Mouse (Mus musculus): ENCODE measurements around the gene Aifm2. TPM values are rescaled to one million over a fixed set of nuclear protein-coding genes. Genes with fewer than 3 reads are reported as not detected.
A peak's percentile ranks its signal among the peaks of the same experiment; 100 is the strongest.

Aifm2 gene
- polyA plus RNA-seq, 1 experiment from 2014 or later = 10.8 TPM

DNA sequence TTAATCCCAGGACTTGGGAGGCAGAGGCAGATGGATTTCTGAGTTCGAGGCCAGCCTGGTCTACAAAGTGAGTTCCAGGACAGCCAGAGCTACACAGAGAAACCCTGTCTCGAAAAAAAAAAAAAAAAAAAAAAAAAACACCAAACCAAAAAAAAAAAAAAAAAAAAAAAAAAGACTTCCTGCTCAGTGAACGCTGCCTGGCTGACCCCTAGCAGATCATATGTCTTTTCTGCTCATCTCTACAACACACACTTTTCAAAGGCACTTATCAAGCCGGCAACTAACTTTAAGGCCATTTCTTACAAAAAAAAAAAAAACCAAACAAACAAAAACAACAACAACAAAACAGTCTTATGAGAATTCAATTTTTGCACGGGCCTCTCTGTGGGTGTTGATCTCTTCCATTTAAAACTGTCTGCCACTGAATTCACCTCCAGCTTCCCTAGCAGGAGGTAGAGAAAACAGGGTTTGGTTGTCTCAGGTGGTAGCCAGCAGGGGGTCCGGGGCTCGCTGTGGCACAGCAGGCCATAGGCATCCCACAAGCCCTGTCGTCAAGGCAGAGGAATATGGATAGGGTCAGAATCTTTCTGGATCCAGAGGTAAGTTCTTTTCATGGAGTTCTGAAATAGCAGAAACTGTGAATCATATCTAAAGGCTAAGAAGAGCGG, 66.5 kb downstream of the Aifm2 start:
- Histone ChIP-seq H3K4me2 (replicated peaks) (peak overlapping the region; percentile 58), H3K9me3 (replicated peaks) (no peaks in the 10 kb centered on the region), H3K27me3 (no peaks in the 10 kb centered on the region), H3K4me1 (peaks cover 20% of the 10 kb centered on the region), H3K9ac (0 out of 2 replicates have a peak overlapping the region, but pooled peaks have one; percentile 92), H3K4me3 (replicated peaks) (peak overlapping the region; percentile 86), H3K36me3 (no peaks in the 10 kb centered on the region), H3K27ac (replicated peaks) (peak overlapping the region; percentile 95)
- ATAC-seq (ENCODE audit: insufficient number of reproducible peaks, low FRiP score, low TSS enrichment, low read depth) = no peak
- WGBS = 17% methylated on average over 9 of the region's 9 CpGs

DNA sequence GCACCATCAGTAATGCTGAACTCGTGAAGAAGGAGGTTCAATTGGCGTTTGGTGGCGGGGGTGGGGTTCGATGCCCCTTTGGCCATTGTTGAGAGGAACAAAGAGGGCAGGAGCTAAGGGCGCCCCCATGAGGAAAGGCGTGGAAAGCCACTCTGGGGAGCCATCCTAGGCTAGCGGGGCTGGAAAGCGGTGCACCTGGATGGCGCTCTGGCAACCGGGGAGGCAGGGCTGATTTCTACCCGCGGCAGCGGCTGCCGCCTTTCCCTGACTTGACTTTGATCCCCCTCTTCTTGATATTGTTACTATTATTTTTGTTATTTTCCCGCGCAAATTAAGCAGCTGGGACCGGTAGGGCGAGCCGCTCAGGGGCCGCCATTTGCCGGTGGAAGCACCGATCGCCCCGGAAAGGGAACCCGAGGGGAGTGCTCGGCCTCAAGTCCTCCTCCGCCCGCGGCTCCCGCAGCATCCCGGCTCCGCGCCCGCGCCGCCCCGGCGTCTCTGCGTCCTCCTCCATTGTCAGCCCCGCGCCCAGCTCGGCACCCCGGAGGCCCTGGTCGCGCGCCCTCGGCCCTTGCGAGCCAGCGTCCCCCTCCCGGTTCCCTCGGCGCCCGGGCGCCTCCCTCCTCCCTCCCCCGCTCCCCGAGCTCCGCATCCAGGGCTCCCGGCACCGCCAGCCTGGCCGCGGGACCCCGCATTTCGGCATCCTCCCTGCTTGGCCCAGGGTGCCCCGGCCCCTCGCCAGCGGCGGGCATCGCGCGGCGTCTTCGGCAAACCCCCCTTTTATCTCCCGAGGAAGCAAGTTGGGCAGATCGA, 67.9 kb downstream of the Aifm2 start:
- peak; percentile 51 for ATAC-seq (ENCODE audit: insufficient number of reproducible peaks, low FRiP score, low TSS enrichment, low read depth)
- Histone ChIP-seq H3K4me2 (replicated peaks) (peak overlapping the region; percentile 58), H3K9me3 (replicated peaks) (no peaks in the 10 kb centered on the region), H3K4me1 (peaks cover 20% of the 10 kb centered on the region), H3K27me3 (no peaks in the 10 kb centered on the region), H3K9ac (peak overlapping the region; percentile 92), H3K4me3 (replicated peaks) (peak overlapping the region; percentile 86), H3K36me3 (no peaks in the 10 kb centered on the region), H3K27ac (replicated peaks) (peak overlapping the region; percentile 95)
- under 1% methylated on average over 73 of the region's 74 CpGs for WGBS

DNA sequence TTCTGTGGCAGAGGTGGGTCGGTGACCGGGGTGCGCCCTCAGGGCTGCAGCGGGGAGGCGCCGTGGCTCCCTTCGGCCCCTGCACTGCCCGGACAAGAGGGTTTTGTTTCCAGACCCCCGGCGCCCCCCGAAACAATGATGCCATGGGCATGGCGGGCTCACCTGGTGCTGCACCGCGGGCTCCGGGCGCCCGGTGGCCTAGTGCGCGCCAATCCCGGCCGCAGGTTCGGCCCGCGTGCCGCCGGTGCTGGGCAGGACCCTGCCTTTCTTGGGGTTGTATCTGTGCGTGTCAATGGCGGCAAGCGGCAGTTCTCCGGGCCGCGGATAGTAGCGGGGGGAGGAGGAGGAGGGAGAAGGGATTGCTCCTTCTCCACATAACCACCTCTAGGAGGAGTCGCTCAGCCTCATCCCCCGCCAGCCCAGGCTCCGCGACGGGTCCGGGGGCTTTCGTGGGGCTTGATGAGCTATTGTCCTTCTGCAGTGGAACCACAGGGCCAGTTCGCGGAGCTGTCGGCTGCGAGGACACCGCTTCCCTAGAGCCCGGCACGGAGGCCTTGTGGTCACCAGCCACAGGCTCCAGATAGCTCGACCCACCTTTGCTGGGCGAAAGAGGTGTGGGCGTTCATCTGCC, 68.7 kb downstream of the Aifm2 start, which contains the start of gene H2afy2:
TSS of gene H2afy2 (minus strand) at position 527 of the 631 bp plus-strand sequence.
- ATAC-seq (ENCODE audit: insufficient number of reproducible peaks, low FRiP score, low TSS enrichment, low read depth) = peak; percentile 84
- WGBS = under 1% methylated on average over 50 of the region's 50 CpGs
- no peaks in the 10 kb centered on the region for H3K36me3 ChIP-seq

DNA sequence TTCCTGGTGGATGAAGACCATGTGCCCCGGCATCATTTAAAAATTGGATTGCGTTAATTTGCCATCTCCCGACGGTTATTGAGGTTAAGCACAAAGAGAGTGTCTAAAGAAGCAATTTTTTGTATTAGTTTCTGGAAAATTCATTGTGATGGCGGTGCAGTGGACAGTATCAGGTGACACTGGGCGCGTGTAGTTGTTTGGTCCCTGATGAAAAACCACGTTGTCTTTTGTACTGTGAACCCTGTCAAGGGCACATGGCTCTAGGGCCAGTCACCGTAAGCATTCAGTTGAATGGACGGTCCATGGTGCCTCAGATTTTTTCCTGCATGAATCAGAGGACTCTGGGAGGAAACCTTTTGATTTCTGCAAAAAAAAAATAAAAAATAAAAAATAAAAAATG, 69.4 kb downstream of the Aifm2 start:
- Histone ChIP-seq H3K27me3 (no peaks in the 10 kb centered on the region), H3K27ac (replicated peaks) (peak overlapping the region; percentile 95), H3K4me2 (replicated peaks) (peak overlapping the region; percentile 58), H3K9me3 (replicated peaks) (no peaks in the 10 kb centered on the region), H3K9ac (peak overlapping the region; percentile 92; the same call in 1 of the 2 replicates), H3K36me3 (no peaks in the 10 kb centered on the region), H3K4me1 (peaks cover 20% of the 10 kb centered on the region), H3K4me3 (replicated peaks) (peak overlapping the region; percentile 86)
- ATAC-seq (ENCODE audit: insufficient number of reproducible peaks, low FRiP score, low TSS enrichment, low read depth) = no peak
- WGBS = 13% methylated on average over 10 of the region's 10 CpGs

More for the DNA sequence above, 68.7 kb downstream of the Aifm2 start, which contains the start of gene H2afy2:
- Histone ChIP-seq H3K27me3 (no peaks in the 10 kb centered on the region), H3K9ac (peak within 1 kb of the TSS; percentile 92), H3K9me3 (replicated peaks) (no peaks in the 10 kb centered on the region), H3K4me3 (replicated peaks) (peak within 1 kb of the TSS; percentile 86), H3K4me2 (replicated peaks) (peak within 1 kb of the TSS; percentile 58), H3K27ac (replicated peaks) (peak within 1 kb of the TSS; percentile 95), H3K4me1 (peaks cover 20% of the 10 kb centered on the region)

DNA sequence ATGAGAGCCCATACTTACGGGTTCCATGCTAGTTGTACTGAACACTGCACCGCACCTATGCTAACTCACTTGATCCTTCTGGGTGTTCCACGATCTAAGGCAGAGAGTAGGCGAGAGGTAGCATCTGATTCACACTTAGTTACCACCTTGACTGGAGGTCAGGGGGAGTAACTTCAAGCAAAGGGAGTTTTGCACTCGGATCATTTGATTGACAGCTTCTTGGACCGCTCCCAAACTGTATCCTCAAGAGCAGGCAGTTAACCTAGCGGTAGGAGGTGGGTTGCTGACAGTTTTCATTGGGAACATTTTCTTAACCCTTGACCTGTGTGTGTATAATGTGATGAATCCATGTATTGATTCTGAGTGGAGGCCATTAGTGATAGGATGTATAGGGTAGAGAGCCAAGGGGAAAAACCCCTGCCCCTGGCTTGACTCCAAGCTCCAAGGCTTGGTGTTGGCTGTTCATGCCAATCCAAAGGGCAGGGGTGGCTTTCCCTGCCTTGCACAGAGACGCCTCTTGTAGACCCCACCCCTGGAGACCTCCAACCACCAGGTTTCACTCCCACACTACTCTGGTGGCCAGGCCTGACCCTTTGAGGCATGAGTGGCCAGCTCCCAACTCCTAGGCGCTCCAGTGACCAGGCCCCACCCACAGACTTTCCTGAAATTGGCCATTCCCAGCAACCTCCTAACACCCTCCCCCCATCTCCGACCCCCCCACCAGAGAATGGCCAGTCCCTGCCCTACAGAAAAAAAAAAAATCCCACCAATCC, 72.7 kb downstream of the Aifm2 start:
- no peak overlapping the region for H3K27ac ChIP-seq (replicated peaks)
- no peaks in the 10 kb centered on the region for H3K9me3 ChIP-seq (replicated peaks)
- 80% methylated on average over 10 of the region's 10 CpGs for WGBS
- H3K4me1 ChIP-seq = peaks cover 8% of the 10 kb centered on the region
- no peak overlapping the region for H3K4me2 ChIP-seq (replicated peaks)
- H3K27me3 ChIP-seq = no peaks in the 10 kb centered on the region
- no peak overlapping the region for H3K9ac ChIP-seq
- H3K36me3 ChIP-seq = no peaks in the 10 kb centered on the region
- H3K4me3 ChIP-seq (replicated peaks) = no peak overlapping the region
- no peak for ATAC-seq (ENCODE audit: insufficient number of reproducible peaks, low FRiP score, low TSS enrichment, low read depth)

DNA sequence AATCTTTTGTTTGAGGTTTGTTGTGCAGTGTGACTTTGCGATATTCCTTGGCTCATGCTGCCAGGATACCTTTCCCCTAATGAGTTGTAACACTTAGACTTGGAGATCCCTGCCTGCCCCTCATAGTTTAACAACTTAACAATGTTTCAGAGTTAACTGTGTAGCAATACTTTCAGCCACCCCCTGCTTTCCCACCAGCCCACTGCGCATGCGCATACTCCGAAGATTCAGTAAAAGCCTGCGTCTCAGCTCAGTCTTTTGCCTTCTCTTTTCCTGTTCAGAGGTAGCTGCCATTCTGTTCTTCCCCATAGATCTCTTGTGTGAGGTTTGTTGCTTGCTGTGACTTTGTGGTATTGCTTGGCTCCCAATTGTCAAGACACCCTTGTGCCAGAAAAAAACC, 73.4 kb downstream of the Aifm2 start:
- H3K4me3 ChIP-seq (replicated peaks) = no peak overlapping the region
- no peak overlapping the region for H3K4me2 ChIP-seq (replicated peaks)
- H3K4me1 ChIP-seq = peaks cover 8% of the 10 kb centered on the region; the same call in 1 of the 2 replicates
- no peak overlapping the region for H3K9ac ChIP-seq
- no peaks in the 10 kb centered on the region for H3K36me3 ChIP-seq
- 97% methylated on average over 5 of the region's 5 CpGs for WGBS
- no peaks in the 10 kb centered on the region for H3K27me3 ChIP-seq
- no peak overlapping the region for H3K27ac ChIP-seq (replicated peaks)
- no peak for ATAC-seq (ENCODE audit: insufficient number of reproducible peaks, low FRiP score, low TSS enrichment, low read depth)
- H3K9me3 ChIP-seq (replicated peaks) = no peaks in the 10 kb centered on the region

Small RNAs within 50 kb of the gene (microRNA-seq; reads per million reads assigned to microRNA genes)
- gene Mir5108 (ENCODE audit: borderline number of aligned reads) = not detected

Other genes starting within 250 kb of the Aifm2 start
- 10.0 and 10.5 TPM in 2 replicates for gene Lrrc20, start 239.5 kb upstream of the Aifm2 start, polyA plus RNA-seq (2015; fragmentation: Nextera tagmentation; extraction: Ambion mirVana)
- gene Npffr1, start 119.8 kb upstream of the Aifm2 start, polyA plus RNA-seq (2015; fragmentation: Nextera tagmentation; extraction: Ambion mirVana) = 0.12 TPM in 1 of 2 replicates, not detected in the other
- 155 and 167 TPM in 2 replicates for gene Ppa1, start 66.7 kb upstream of the Aifm2 start, polyA plus RNA-seq (2015; fragmentation: Nextera tagmentation; extraction: Ambion mirVana)
- 284 and 297 TPM in 2 replicates for gene Sar1a, start 35.0 kb upstream of the Aifm2 start, polyA plus RNA-seq (2015; fragmentation: Nextera tagmentation; extraction: Ambion mirVana)
- gene Tysnd1, start 19.7 kb upstream of the Aifm2 start, polyA plus RNA-seq (2015; fragmentation: Nextera tagmentation; extraction: Ambion mirVana) = 38.3 and 40.0 TPM in 2 replicates
- 159 and 168 TPM in 2 replicates for gene H2afy2, start 68.9 kb downstream of the Aifm2 start, polyA plus RNA-seq (2015; fragmentation: Nextera tagmentation; extraction: Ambion mirVana)

Measured in embryonic facial prominence, embryonic 15.5 days (tissue).